Mouse (Mus musculus) spleen, adult 2 months (tissue): ENCODE data around the gene Pdzrn4.

ENCODE experiments used
- CTCF ChIP-seq: fragments of 200-500 bp; IDR thresholded peaks from 2 replicates; pipeline ENCODE4 v1.5.1; 2011; ENCODE audit warnings: mild to moderate bottlenecking, inconsistent platforms; ENCODE audit not compliant: insufficient read depth, insufficient read length, insufficient replicate concordance; ENCODE audit errors: extremely low read depth
- POLR2A ChIP-seq: fragments of 200-500 bp; IDR thresholded peaks from 2 replicates; pipeline ENCODE4 v1.6.1; 2011; ENCODE audit warnings: low read depth, low read length, inconsistent platforms

- TF ChIP-seq POLR2A (no peak), CTCF (no peak)
Observed at GRCm38 (mm10) chr15:92562149-92562548, 165.5 kb downstream of the Pdzrn4 start.
